Comparison of ENCODE assay signal across 9 mouse cellular contexts in the genomic region with DNA sequence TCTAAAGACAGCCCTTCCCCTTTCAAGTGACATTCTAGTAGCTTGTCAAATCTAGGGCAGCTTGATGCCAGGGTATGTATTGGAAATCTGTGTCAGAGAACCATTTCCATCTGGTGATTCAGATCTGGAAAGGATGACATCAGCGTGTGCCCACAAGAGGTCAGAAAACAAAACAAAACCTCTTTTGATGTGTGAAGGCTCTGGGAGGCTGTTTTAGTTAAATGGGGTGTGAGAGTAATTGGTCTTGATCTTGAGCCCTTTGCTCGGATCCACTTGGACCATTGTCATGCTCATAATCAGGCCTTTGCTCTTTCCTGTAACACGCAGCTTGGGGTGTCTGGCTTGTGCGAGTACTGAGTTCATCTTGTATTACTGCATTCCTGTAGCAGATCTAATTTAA. TPM values are rescaled to one million over a fixed set of nuclear protein-coding genes. Genes with fewer than 3 reads are reported as not detected.
DNase-seq lines count a peak whose midpoint lies in the region; ATAC-seq and TF ChIP-seq lines count a peak whose summit lies in the region.
"Had no signal": no experiment of that assay in that cellular context is flagged by ENCODE, and none has a peak within 500 bp of the region (broad histone marks: within the 10 kb centered on the region; RNA-seq: fewer than 3 reads in every experiment).

No protein-coding gene starts in this region.

- 13% methylated on average over 4 of the region's 4 CpGs for WGBS in forebrain, embryonic 14.5 days
- 60% methylated on average over 4 of the region's 4 CpGs for WGBS in forebrain, embryonic 10.5 days
- 60% methylated on average over 4 of the region's 4 CpGs for WGBS in stomach, embryonic 15.5 days
- 48% methylated on average over 4 of the region's 4 CpGs for WGBS in stomach, postnatal 0 days

- DNase-seq in forebrain, embryonic 14.5 days (ENCODE audit: low spot score): peak; percentile 30
- no peak for DNase-seq in forebrain, embryonic 10.5 days (ENCODE audit: extremely low spot score, low spot score)
- no peak for DNase-seq in stomach, postnatal 0 days (ENCODE audit: low spot score)
- peak; percentile 39 for DNase-seq in telencephalon, adult 2 months (ENCODE audit: low read depth, low spot score)
- DNase-seq in right cerebral cortex, postnatal 10 days (ENCODE audit: low spot score in 2 of 2): no peak

- no peak overlapping the region for H3K4me2 ChIP-seq in forebrain, embryonic 14.5 days (ENCODE audit: low read length)
- no peak overlapping the region for H3K4me2 ChIP-seq in stomach, embryonic 15.5 days
- no peak overlapping the region for H3K4me2 ChIP-seq in stomach, postnatal 0 days (replicated peaks; ENCODE audit: low read depth)
- H3K4me2 ChIP-seq: midbrain, embryonic 15.5 days had no signal

- TF ChIP-seq CTCF in stomach, postnatal 0 days (IDR thresholded peaks at IDR 0.05; ENCODE audit: low read depth): no peak

- H3K9ac ChIP-seq in forebrain, embryonic 14.5 days (ENCODE audit: low read length): no peak overlapping the region
- no peak overlapping the region for H3K9ac ChIP-seq in stomach, embryonic 15.5 days
- H3K9ac ChIP-seq in stomach, postnatal 0 days (ENCODE audit: low read length): no peak overlapping the region
- H3K9ac ChIP-seq: midbrain, embryonic 15.5 days had no signal

- H3K27ac ChIP-seq in forebrain, embryonic 14.5 days (ENCODE audit: low read depth, low read length): no peak overlapping the region
- H3K27ac ChIP-seq in forebrain, embryonic 10.5 days: no peak overlapping the region
- peak overlapping the region; percentile 36; the same call in 1 of the 2 replicates for H3K27ac ChIP-seq in stomach, embryonic 15.5 days
- no peak overlapping the region; the same call in 1 of the 2 replicates for H3K27ac ChIP-seq in stomach, postnatal 0 days (replicated peaks)
- H3K27ac ChIP-seq: midbrain, embryonic 15.5 days had no signal

- H3K4me1 ChIP-seq in forebrain, embryonic 14.5 days (ENCODE audit: control insufficient read depth, insufficient read depth, low read length): peaks cover 22% of the 10 kb centered on the region
- H3K4me1 ChIP-seq in forebrain, embryonic 10.5 days: peaks cover 46% of the 10 kb centered on the region
- H3K4me1 ChIP-seq in stomach, embryonic 15.5 days: peaks cover 34% of the 10 kb centered on the region
- H3K4me1 ChIP-seq in stomach, postnatal 0 days (replicated peaks; ENCODE audit: control insufficient read depth, insufficient read depth): peaks cover 11% of the 10 kb centered on the region

- H3K36me3 ChIP-seq in forebrain, embryonic 14.5 days (ENCODE audit: control insufficient read depth, insufficient read depth, low read length): 0 out of 2 replicates have a peak, but pooled peaks cover 2% of the 10 kb centered on the region
- peaks cover 15% of the 10 kb centered on the region for H3K36me3 ChIP-seq in forebrain, embryonic 10.5 days (replicated peaks)
- H3K36me3 ChIP-seq in stomach, embryonic 15.5 days: no peaks in the 10 kb centered on the region
- no peaks in the 10 kb centered on the region for H3K36me3 ChIP-seq in stomach, postnatal 0 days (ENCODE audit: control insufficient read depth, insufficient read depth, low read length)
- H3K36me3 ChIP-seq: midbrain, embryonic 15.5 days had no signal

- ATAC-seq in forebrain, embryonic 14.5 days: no peak
- no peak for ATAC-seq in stomach, embryonic 15.5 days (ENCODE audit: insufficient read depth, low FRiP score, low read depth)
- no peak for ATAC-seq in stomach, postnatal 0 days (ENCODE audit: low FRiP score, low TSS enrichment)
- peak; percentile 56 for ATAC-seq in inflammation-experienced regulatory T-cells, adult 6 months
- ATAC-seq in megakaryocyte-erythroid progenitor cell, adult 5-6 weeks (replicated peaks; ENCODE audit: low FRiP score, low TSS enrichment, poor library complexity, severe bottlenecking): no peak
- ATAC-seq: midbrain, embryonic 15.5 days had no signal

- no peak overlapping the region for H3K4me3 ChIP-seq in forebrain, embryonic 14.5 days (ENCODE audit: low read depth, low read length)
- H3K4me3 ChIP-seq in forebrain, embryonic 10.5 days: no peak overlapping the region
- no peak overlapping the region for H3K4me3 ChIP-seq in stomach, embryonic 15.5 days (replicated peaks)
- no peak overlapping the region for H3K4me3 ChIP-seq in stomach, postnatal 0 days (ENCODE audit: low read depth, low read length)
- H3K4me3 ChIP-seq: midbrain, embryonic 15.5 days had no signal

- no peaks in the 10 kb centered on the region for H3K27me3 ChIP-seq in forebrain, embryonic 14.5 days (replicated peaks; ENCODE audit: control insufficient read depth, insufficient read depth, low read length)
- H3K27me3 ChIP-seq in forebrain, embryonic 10.5 days (ENCODE audit: poor library complexity, severe bottlenecking): no peaks in the 10 kb centered on the region
- no peaks in the 10 kb centered on the region for H3K27me3 ChIP-seq in stomach, embryonic 15.5 days (replicated peaks)
- no peaks in the 10 kb centered on the region for H3K27me3 ChIP-seq in stomach, postnatal 0 days (ENCODE audit: control insufficient read depth, insufficient read depth, low read length)
- H3K27me3 ChIP-seq: midbrain, embryonic 15.5 days had no signal

- TF ChIP-seq EP300 in stomach, postnatal 0 days (optimal IDR thresholded peaks at IDR 0.05): no peak

- H3K9me3 ChIP-seq in forebrain, embryonic 14.5 days (replicated peaks; ENCODE audit: control insufficient read depth, low read length): no peaks in the 10 kb centered on the region
- no peaks in the 10 kb centered on the region for H3K9me3 ChIP-seq in forebrain, embryonic 10.5 days
- no peaks in the 10 kb centered on the region for H3K9me3 ChIP-seq in stomach, embryonic 15.5 days
- no peaks in the 10 kb centered on the region for H3K9me3 ChIP-seq in stomach, postnatal 0 days (ENCODE audit: control insufficient read depth, low read length)
- H3K9me3 ChIP-seq: midbrain, embryonic 15.5 days had no signal

RNA-seq across cellular contexts. Expression of a gene that starts 7.1 kb away (rescaled TPM):
- polyA plus RNA-seq in forebrain, embryonic 14.5 days (2014; fragmentation: Nextera tagmentation; extraction: Ambion mirVana): 26.5 and 27.2 TPM in 2 replicates
- polyA plus RNA-seq in forebrain, embryonic 10.5 days (2016; fragmentation: Nextera tagmentation; extraction: Ambion mirVana): 41.2 and 42.2 TPM in 2 replicates
- polyA plus RNA-seq in stomach, embryonic 15.5 days (2015; fragmentation: Nextera tagmentation; extraction: Ambion mirVana): 40.7 and 44.9 TPM in 2 replicates
- 31.4 and 33.4 TPM in 2 replicates for polyA plus RNA-seq in stomach, postnatal 0 days (2015; fragmentation: Nextera tagmentation; extraction: Ambion mirVana)
- 10 to 100 TPM; 17.7 to 24.5 (median 24.2) TPM for polyA plus RNA-seq in inflammation-experienced regulatory T-cells, adult 6 months (2017; shearing (Covaris generic))
- total RNA-seq in megakaryocyte-erythroid progenitor cell, adult 5-6 weeks (2014; fragmentation: Nextera tagmentation): 93.9 and 100 TPM in 2 replicates
- 54.0 and 87.6 TPM in 2 replicates for total RNA-seq in megakaryocyte-erythroid progenitor cell, adult 5-6 weeks (2017)

RNA-seq across cellular contexts. Expression of a gene that starts 8.2 kb away (rescaled TPM):
- polyA plus RNA-seq in forebrain, embryonic 14.5 days (2014; fragmentation: Nextera tagmentation; extraction: Ambion mirVana): 0.88 and 1.3 TPM in 2 replicates
- polyA plus RNA-seq in forebrain, embryonic 10.5 days (2016; fragmentation: Nextera tagmentation; extraction: Ambion mirVana): 0.50 and 0.58 TPM in 2 replicates
- 0.48 and 0.49 TPM in 2 replicates for polyA plus RNA-seq in stomach, embryonic 15.5 days (2015; fragmentation: Nextera tagmentation; extraction: Ambion mirVana)
- polyA plus RNA-seq in stomach, postnatal 0 days (2015; fragmentation: Nextera tagmentation; extraction: Ambion mirVana): 0.24 and 0.50 TPM in 2 replicates
- under 1 TPM; 0.21 to 0.88 (median 0.87) TPM for polyA plus RNA-seq in inflammation-experienced regulatory T-cells, adult 6 months (2017; shearing (Covaris generic))
- total RNA-seq in megakaryocyte-erythroid progenitor cell, adult 5-6 weeks (2014; fragmentation: Nextera tagmentation): 1.9 and 3.7 TPM in 2 replicates
- 1.2 TPM in 1 of 2 replicates, not detected in the other for total RNA-seq in megakaryocyte-erythroid progenitor cell, adult 5-6 weeks (2017)

RNA-seq across cellular contexts. Expression of a gene that starts 27.6 kb away (rescaled TPM):
- 0.52 and 0.61 TPM in 2 replicates for polyA plus RNA-seq in forebrain, embryonic 14.5 days (2014; fragmentation: Nextera tagmentation; extraction: Ambion mirVana)
- polyA plus RNA-seq in forebrain, embryonic 10.5 days (2016; fragmentation: Nextera tagmentation; extraction: Ambion mirVana): 2.6 and 4.3 TPM in 2 replicates
- polyA plus RNA-seq in stomach, embryonic 15.5 days (2015; fragmentation: Nextera tagmentation; extraction: Ambion mirVana): 3.4 TPM in 2 replicates
- polyA plus RNA-seq in stomach, postnatal 0 days (2015; fragmentation: Nextera tagmentation; extraction: Ambion mirVana): 1.0 and 1.2 TPM in 2 replicates
- 10 to 100 TPM in 2 of 3 experiments, 1 to 10 TPM in 1; 6.0 to 13.5 (median 11.2) TPM for polyA plus RNA-seq in inflammation-experienced regulatory T-cells, adult 6 months (2017; shearing (Covaris generic))
- total RNA-seq in megakaryocyte-erythroid progenitor cell, adult 5-6 weeks (2014; fragmentation: Nextera tagmentation): 8.7 and 12.8 TPM in 2 replicates
- not detected in 2 replicates for total RNA-seq in megakaryocyte-erythroid progenitor cell, adult 5-6 weeks (2017)

Comparison
In these comparisons a context has a peak if more than half of its experiments do, and no peak if none do; other contexts are left out.
1. DNase-seq: peak in forebrain, embryonic 14.5 days (single experiment) and telencephalon, adult 2 months (single experiment); none in forebrain, embryonic 10.5 days (single experiment), stomach, postnatal 0 days (single experiment) and right cerebral cortex, postnatal 10 days (0 of 2).